Mouse (Mus musculus) liver, embryonic 14.5 days (tissue): ENCODE results near the gene Iqcj. TPM values are rescaled to one million over a fixed set of nuclear protein-coding genes. Genes with fewer than 3 reads are reported as not detected.

Experiments used
- ATAC-seq: fragments of 200-750 bp; cut with Nextera tagmentation; 2 replicates; pipeline ENCODE4 v1.8.0; 2017; ENCODE audit warnings: moderate number of reproducible peaks, mild to moderate bottlenecking, moderate library complexity; ENCODE audit not compliant: insufficient read depth
- DNase-seq, 3 experiments: peaks; one replicate each; pipeline ENCODE4 v3.0.0-alpha.2; 2012 to 2013; ENCODE audit warnings: low read depth in 3 of 3, low spot score in 3 of 3
- H3K27ac ChIP-seq: fragments of 300-500 bp; sonication (generic); 2 replicates; pipeline ENCODE4 v1.5.1; 2014; ENCODE audit warnings: moderate library complexity, mild to moderate bottlenecking, control low read depth, inconsistent platforms
- H3K27me3 ChIP-seq: fragments of 300-500 bp; sonication (generic); 2 replicates; pipeline ENCODE4 v1.6.1; 2014; ENCODE audit warnings: mild to moderate bottlenecking, low read length, moderate library complexity; ENCODE audit not compliant: control insufficient read depth, insufficient read depth
- H3K36me3 ChIP-seq: fragments of 300-500 bp; sonication (generic); replicated peaks from 2 replicates; pipeline ENCODE4 v1.6.1; 2014; ENCODE audit warnings: low read depth; ENCODE audit not compliant: control insufficient read depth, insufficient read depth
- H3K4me1 ChIP-seq, 2 experiments: fragments of 200-500 bp in 1 of 2; fragments of 300-500 bp in 1 of 2; sonication (generic) in 1 of 2; replicated peaks; 2 replicates each; pipeline ENCODE4 v1.6.1; 2012 to 2014; ENCODE audit warnings: antibody characterized with exemption in 1 of 2, inconsistent platforms in 1 of 2, low read length in 1 of 2; ENCODE audit not compliant: control insufficient read depth in 2 of 2, insufficient read depth in 2 of 2
- H3K4me2 ChIP-seq: fragments of 300-500 bp; sonication (generic); 2 replicates; pipeline ENCODE4 v1.6.1; 2014; ENCODE audit warnings: low read depth, mild to moderate bottlenecking, control low read depth, moderate library complexity
- H3K4me3 ChIP-seq, 2 experiments: fragments of 200-500 bp in 1 of 2; fragments of 300-500 bp in 1 of 2; sonication (generic) in 1 of 2; 2 replicates each; pipeline ENCODE4 v1.5.1; 2012 to 2014; ENCODE audit warnings: low read depth in 2 of 2, low read length in 2 of 2, mild to moderate bottlenecking in 2 of 2, control low read depth in 1 of 2, inconsistent platforms in 1 of 2, moderate library complexity in 1 of 2; ENCODE audit not compliant: insufficient read depth in 1 of 2
- H3K9ac ChIP-seq: fragments of 300-500 bp; sonication (generic); replicated peaks from 2 replicates; pipeline ENCODE4 v1.6.1; 2014; ENCODE audit warnings: mild to moderate bottlenecking, control low read depth, moderate library complexity
- H3K9me3 ChIP-seq: fragments of 300-500 bp; sonication (generic); 2 replicates; pipeline ENCODE4 v1.6.1; 2016; ENCODE audit warnings: low read length, mixed read lengths; ENCODE audit not compliant: control insufficient read depth
- CTCF ChIP-seq: IDR thresholded peaks from 2 replicates; pipeline ENCODE4 v1.5.1; 2016; ENCODE audit warnings: antibody characterized with exemption, low read depth, control low read depth
- EP300 ChIP-seq: IDR thresholded peaks from 2 replicates; pipeline ENCODE4 v1.6.1; 2016; ENCODE audit warnings: antibody characterized with exemption, low read depth
- WGBS: fragments of 180-500 bp; shearing (Covaris S2); extraction: QIAGEN DNeasy Blood & Tissue Kit; methylation state at CpG from one replicate; pipeline ENCODE4 v1.1.7; 2014; ENCODE audit not compliant: insufficient replicate concordance; 5-methylcytosine and 5-hydroxymethylcytosine counted together
- polyA plus RNA-seq, 2 experiments: library from polyadenylated mRNA; depleted of rRNA in 1 of 2; stranded (reverse) in 1 of 2; unstranded in 1 of 2; fragments of >200 nt; fragmentation: Nextera tagmentation in 1 of 2; extraction: Ambion mirVana in 1 of 2; gene quantifications; 2 replicates each; pipeline versions ENCODE4 v1.2.1 to v1.2.3; 2012 to 2014

Gene Iqcj
- polyA plus RNA-seq, 2 experiments: not detected

- no peak for DNase-seq
- TF ChIP-seq CTCF (peak; percentile 47; the same call in 1 of the 2 replicates), EP300 (no peak)
- Histone ChIP-seq H3K4me1 (no peaks in the 10 kb centered on the region), H3K27me3 (no peaks in the 10 kb centered on the region), H3K4me2 (no peak overlapping the region), H3K4me3 (no peak overlapping the region), H3K36me3 (no peaks in the 10 kb centered on the region), H3K27ac (no peak overlapping the region), H3K9ac (no peak overlapping the region), H3K9me3 (no peaks in the 10 kb centered on the region)
- WGBS: 25% methylated on average over 2 of the region's 2 CpGs
- ATAC-seq: no peak
Measured at GRCm38 (mm10) chr3:68059162-68059800, 167.3 kb downstream of the Iqcj start.

- WGBS: 31% methylated on average over 12 of the region's 12 CpGs
- no peak within 1 kb of the TSS for H3K27ac ChIP-seq
- no peak within 1 kb of the TSS for H3K4me3 ChIP-seq
- TF ChIP-seq CTCF (no peak), EP300 (no peak)
- DNase-seq (no peak), ATAC-seq (no peak)
- H3K36me3 ChIP-seq: no peaks in the 10 kb centered on the region
- H3K9ac ChIP-seq: no peak within 1 kb of the TSS
- no peaks in the 10 kb centered on the region for H3K27me3 ChIP-seq
- no peak within 1 kb of the TSS for H3K4me2 ChIP-seq
- no peaks in the 10 kb centered on the region for H3K9me3 ChIP-seq
- no peaks in the 10 kb centered on the region for H3K4me1 ChIP-seq
Measured at GRCm38 (mm10) chr3:68064731-68065130, 172.7 kb downstream of the Iqcj start, which contains the start of gene Schip1. Schip1 (plus strand) TSS chr3:68064802.

GRCm38 (mm10) chr3:68071395-68072386 lies 179.7 kb downstream of the Iqcj start:
- no peaks in the 10 kb centered on the region for H3K4me1 ChIP-seq
- TF ChIP-seq EP300 (no peak), CTCF (no peak)
- DNase-seq (no peak), ATAC-seq (no peak)
- no peaks in the 10 kb centered on the region for H3K36me3 ChIP-seq
- no peak overlapping the region for H3K9ac ChIP-seq
- H3K4me2 ChIP-seq: no peak overlapping the region
- no peak overlapping the region for H3K27ac ChIP-seq
- WGBS: 54% methylated on average over 9 of the region's 9 CpGs
- no peak overlapping the region for H3K4me3 ChIP-seq
- no peaks in the 10 kb centered on the region for H3K9me3 ChIP-seq
- no peaks in the 10 kb centered on the region for H3K27me3 ChIP-seq

DNA sequence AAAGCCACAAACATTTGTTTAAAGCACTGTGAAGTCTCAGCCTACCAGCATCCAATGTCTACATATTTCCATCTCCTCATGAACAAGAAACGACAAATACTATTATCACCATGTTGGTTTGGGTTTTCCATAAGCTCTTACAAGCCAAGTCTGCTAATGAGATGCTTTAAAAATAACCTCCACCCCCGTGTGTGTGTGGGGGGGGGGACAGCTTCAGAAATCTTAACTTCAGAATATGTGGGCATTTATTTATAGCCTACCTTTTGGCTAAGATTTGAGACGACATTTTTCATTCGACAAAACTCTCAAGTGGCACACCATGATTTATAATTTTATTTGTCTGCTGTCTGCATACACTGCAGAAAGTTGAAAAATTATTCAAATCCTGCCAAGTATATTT lies 185.4 kb downstream of the Iqcj start:
- DNase-seq (no peak), ATAC-seq (no peak)
- H3K9ac ChIP-seq: no peak overlapping the region
- H3K4me3 ChIP-seq: no peak overlapping the region
- no peak overlapping the region for H3K4me2 ChIP-seq
- H3K27me3 ChIP-seq: no peaks in the 10 kb centered on the region
- H3K36me3 ChIP-seq: no peaks in the 10 kb centered on the region
- no peaks in the 10 kb centered on the region for H3K9me3 ChIP-seq
- H3K4me1 ChIP-seq: no peaks in the 10 kb centered on the region
- WGBS: 49% methylated on average over 4 of the region's 4 CpGs
- TF ChIP-seq EP300 (no peak), CTCF (no peak)
- H3K27ac ChIP-seq: no peak overlapping the region

GRCm38 (mm10) chr3:68085024-68085423 lies 193.0 kb downstream of the Iqcj start:
- ATAC-seq (no peak), DNase-seq (no peak)
- H3K9ac ChIP-seq: no peak overlapping the region
- TF ChIP-seq CTCF (no peak), EP300 (no peak)
- H3K4me1 ChIP-seq: no peaks in the 10 kb centered on the region
- no peaks in the 10 kb centered on the region for H3K9me3 ChIP-seq
- H3K27ac ChIP-seq: no peak overlapping the region
- H3K4me3 ChIP-seq: no peak overlapping the region
- H3K36me3 ChIP-seq: no peaks in the 10 kb centered on the region
- 69% methylated on average over 2 of the region's 2 CpGs for whole genome bisulfite sequencing
- no peak overlapping the region for H3K4me2 ChIP-seq
- no peaks in the 10 kb centered on the region for H3K27me3 ChIP-seq
